Mouse (Mus musculus): ENCODE results near the gene Gnpat.
A peak's percentile ranks its signal among the peaks of the same experiment; 100 is the strongest.
"Not testable (repeated sequence)": the region's sequence is repeated elsewhere in the genome, so short reads cannot be mapped to it uniquely, and the experiment has no call there.

The Gnpat gene

DNA sequence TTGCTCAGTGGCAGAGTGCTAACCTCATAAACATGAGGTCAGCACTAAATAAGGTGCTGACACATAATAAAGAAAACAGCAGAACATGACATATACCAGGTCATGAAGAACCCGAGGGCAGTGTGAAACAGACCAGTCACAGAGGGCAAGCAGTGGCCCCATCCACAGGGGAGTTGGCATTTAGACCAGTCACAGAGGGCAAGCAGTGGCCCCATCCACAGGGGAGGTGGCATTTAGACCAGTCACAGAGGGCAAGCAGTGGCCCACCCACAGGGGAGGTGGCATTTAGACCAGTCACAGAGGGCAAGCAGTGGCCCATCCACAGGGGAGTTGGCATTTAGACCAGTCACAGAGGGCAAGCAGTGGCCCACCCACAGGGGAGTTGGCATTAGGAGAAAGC, 19.9 kb upstream of the Gnpat start:
- DNase-seq (ENCODE audit: low spot score), result not testable (repeated sequence)

DNA sequence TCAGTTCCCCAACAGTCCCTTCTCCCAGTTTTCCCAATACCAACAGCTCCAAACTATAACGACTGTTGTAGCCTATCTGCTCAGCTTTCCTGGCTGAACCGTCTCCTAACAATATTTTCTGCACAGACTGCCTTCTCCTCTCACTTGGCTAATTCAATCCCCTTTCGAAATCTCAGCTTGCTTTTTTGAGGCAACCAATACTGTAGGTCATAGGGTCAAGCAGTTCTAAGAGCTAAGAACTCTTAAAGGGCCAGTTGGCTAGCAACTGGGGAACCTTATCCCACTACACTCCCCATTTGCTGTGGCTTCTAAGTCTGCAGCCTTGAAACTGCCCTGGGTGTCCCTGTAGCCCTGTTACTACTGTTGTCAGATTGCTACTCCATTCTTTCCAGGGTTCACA, 17.7 kb upstream of the Gnpat start:
- DNase-seq (ENCODE audit: low spot score), result no peak

DNA sequence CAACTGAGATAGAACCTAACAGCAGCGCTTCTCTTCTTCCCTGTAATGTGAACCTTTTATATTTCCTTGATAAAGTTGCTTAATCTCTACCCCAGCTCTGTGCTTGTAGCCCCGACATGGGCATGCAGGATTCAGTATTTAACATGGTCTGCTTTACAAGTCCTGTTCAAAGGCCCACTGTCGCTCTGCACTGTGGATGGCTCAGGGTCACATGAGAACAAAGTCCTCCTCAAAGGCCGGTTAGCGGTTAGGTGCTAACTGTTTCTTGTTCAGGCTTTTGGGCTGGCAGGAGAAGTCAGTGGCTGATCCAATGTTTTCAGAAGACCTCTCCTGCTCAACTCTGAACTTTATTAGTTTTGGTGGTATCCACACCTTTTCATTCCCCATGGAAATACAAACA, 17.3 kb upstream of the Gnpat start:
- no peak for DNase-seq (ENCODE audit: low spot score)

DNA sequence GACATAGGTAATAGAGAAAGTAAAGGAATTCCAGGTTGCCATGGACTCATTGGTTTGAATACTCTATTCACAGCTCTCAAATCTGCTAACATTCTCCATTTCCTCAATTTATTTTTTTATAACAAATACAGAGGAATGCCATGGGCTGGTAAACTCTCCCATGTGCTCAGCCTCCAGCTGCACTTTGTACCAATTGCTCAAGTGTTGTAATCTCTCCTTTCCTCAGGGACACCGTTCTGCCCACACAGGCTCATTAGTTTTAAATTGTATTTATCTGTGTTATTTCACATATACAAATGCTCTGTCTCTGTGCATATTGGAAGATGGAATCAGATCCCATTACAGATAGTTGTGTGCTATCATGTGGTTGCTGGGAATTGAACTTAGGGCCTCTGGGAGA, 9.3 kb upstream of the Gnpat start:
- no peak for DNase-seq (ENCODE audit: low spot score)

DNA sequence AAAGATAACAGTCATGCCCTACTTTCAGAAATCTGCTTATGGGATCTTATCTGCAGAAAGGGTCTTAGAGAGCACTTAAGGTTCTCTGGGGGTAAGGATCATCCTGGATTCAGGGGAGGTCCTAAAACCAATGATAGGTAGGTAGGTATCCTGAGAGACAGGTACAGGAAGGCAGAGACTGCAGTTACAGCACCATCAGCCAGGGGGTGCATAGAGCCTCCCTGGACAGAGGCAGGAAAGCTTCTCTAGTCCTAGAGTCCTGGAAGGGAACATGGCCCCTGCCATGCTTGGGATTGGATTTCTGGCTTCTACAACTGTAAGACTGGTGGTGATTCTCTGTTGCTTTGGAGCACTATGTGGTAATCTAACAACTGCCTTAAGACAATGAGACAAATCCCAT, 3.4 kb upstream of the Gnpat start:
- peak; percentile 43 for DNase-seq (ENCODE audit: low spot score)

DNA sequence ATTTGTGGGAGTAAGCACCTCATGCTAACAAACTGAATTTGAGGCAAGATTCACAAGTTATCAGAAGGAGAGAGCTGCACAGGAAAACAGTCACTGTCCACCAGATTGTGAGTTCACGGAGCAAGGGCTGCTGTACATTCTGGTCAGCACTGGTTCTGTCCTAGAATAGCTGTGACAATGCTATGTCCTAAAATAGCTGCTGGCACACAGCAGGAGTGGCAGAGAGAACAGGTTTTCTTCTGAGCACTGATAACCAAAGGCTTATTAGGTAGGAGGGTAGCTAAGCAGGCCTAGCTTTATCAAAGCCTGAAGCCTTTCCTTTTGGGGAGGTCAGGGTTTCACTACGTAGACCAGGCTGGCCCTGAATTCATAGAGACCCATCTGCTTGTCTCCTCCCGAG, 2.6 kb upstream of the Gnpat start:
- no peak for DNase-seq (ENCODE audit: low spot score)

DNA sequence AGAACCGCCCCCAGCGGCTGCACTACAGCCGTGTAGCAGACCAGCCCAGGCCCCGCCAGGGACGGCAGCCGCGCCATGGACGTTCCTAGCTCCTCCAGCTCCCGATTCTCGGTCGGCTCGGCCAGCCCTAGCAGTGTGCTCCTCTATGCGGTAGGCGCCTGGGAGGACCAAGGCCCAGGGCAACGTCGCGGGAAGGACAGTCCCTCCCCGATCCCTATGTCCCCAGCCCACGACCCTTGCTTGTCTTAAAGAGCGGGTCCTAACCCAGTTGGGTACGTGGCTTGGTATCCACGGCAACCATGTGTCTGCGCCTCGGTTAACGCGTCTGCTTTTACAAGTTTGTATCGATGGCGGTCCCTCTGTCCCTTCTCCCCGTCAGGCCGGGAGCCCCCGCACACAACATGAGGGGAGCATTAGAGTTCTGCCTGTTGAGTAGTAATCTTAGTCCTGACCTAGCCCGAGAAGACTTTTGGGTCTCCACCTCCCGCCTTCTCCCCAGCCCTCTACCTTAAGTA, 387 bp downstream of the Gnpat start:
- peak; percentile 53 for DNase-seq (ENCODE audit: low spot score)

DNA sequence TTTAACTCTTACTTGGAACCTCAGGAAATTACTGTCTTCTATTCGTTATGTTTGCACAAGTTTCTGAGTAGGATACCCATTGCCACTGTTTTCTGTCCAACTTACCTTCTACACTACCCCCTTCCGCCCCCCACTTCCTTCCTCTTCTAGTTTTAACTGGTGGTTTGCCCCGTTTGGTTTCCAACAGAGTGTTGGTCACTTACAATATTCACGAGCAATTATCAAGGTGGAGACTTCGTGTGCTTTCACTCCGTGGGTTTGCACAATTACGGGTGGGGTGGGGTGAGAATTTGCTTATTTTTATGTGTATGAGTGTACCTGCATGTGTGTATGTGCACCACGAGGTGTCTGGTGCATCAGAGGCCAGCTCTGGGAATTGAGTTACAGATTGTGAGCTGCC, 896 bp downstream of the Gnpat start:
- peak; percentile 37 for DNase-seq (ENCODE audit: low spot score)

DNA sequence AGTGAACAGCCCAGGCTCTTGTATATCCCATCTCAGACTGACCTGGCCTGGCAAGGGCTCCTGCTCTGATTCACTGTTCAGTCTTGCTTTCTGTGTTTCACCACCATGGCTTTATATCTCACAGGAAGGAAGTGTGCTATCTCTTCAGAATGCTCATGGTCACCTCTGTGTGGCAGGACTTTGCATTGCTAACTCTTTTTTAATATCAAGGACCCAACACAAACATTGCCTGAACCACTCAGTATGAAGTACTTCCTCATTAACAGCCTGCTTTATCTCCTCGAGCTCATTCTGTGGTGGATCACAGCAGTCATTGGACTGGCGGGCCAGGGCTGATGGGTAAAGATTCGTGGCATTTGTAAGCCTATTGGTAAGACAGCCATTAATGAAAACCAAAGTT, 3.8 kb downstream of the Gnpat start:
- no peak for DNase-seq (ENCODE audit: low spot score)

DNA sequence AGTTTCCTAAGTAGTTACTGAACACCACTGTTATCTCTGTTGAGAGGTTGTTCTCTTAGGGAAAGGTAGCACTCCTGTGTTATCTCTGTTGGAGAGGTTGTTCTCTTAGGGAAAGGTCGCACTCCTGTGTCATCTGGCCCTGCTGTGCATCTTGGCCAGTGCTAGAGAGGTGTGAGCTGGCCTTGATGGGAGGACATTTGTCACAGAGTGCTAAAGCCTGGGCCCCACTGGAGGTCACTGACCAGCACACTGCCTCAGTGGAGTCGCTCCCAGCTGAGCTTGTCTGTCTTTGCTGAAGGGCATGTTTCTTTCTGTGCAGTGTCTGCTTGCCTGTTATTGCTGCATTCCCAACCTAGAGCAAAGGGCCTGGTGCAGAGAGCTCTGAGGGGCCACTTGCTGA, 4.3 kb downstream of the Gnpat start:
- DNase-seq (ENCODE audit: low spot score), result no peak

DNA sequence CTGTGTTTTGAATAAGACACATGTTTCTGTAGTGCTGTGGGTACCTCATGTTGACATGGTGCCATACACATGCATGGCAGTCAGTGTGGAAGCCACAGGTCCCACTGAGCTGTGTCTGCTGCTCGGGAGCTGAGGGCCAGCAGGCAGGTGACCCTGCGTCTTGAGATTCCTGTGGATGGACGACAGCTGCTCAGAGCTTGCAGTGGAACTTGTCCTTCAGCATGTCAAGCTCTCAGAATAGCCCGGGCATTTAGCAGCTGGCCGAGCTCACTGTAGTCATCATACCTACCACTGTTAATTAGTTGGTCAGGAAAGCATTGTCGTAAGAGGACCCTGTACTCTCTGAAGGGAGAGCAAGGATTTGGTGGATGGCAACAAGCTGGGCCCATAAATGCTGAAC, 6.9 kb downstream of the Gnpat start:
- DNase-seq (ENCODE audit: low spot score), result no peak

DNA sequence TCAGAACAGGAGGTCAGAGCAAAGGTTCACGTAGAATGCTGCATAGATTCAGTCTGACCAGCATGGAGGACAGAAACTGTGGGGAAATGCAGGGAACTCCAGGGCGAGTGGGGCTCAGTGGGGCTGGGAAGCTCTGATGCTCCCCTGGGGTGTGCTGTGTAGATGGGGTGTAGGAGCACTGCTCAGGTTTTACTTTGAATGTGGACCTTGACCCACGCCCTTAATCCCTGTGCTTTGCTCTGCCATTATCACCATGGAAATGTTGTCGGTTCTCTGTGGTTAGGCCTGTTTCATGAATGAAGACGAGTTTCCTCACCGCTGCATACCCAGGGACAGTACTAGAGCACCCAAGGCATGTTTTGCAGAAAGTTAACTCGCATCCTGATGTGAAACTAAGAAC, 8.6 kb downstream of the Gnpat start:
- DNase-seq (ENCODE audit: low spot score), result no peak

DNA sequence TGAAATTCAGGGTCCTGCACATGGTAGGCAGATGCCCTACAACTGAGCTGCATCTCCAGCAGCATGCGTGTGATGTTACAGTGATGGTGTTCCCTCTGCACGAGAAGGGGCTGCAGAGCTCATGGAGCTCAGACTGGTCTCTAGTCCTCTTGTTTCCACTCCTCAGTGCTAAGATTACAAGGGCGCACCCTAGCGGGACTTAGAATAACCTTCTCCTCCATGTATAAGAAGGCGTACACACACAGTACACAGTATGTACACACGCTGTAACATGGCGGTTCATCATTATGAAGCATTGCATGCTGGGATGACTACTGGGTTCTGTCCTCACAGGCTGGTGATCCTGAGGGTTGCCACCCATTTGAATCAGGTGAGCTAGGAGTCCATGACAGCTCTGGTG, 9.2 kb downstream of the Gnpat start:
- no peak for DNase-seq (ENCODE audit: low spot score)

DNA sequence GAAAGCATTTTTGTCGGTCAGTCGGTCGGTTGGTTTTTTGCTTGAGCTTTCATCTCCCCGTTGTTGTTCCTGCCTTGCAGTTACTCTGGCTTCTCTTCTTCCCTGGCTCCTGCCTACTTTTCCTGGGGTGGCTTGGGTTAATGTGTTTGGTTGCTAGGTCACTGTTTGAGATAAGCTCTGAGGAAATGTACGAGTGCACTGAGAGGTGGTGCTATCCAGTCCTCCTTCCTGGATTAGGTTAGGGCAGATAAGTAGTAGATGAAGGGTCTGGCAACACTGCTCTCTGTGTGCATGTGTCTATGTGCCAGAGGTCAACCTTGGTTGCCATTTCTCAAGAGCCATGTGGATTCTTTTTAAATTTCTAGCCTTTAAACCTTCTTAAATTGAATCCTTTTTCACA, 9.9 kb downstream of the Gnpat start:
- no peak for DNase-seq (ENCODE audit: low spot score)

DNA sequence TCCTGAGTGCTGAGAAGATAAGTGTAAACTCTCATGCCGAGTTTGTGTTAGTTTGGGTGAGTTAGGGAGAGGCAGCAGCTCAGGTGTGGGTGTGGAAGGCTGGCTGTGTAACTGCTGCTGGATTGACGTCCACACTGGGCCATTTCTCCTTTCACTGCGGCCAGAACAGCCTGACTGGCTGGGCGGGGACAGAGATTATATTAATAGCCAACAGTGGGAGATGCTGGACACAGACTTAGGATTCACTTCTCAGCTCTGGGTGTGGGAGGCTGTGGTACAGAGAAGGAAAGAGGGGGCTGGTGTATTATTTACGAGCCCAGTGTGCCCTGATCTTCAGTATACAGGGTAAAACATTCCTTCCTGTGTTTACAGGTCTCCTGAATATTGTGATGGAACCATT, 15.3 kb downstream of the Gnpat start:
- no peak for DNase-seq (ENCODE audit: low spot score)

DNA sequence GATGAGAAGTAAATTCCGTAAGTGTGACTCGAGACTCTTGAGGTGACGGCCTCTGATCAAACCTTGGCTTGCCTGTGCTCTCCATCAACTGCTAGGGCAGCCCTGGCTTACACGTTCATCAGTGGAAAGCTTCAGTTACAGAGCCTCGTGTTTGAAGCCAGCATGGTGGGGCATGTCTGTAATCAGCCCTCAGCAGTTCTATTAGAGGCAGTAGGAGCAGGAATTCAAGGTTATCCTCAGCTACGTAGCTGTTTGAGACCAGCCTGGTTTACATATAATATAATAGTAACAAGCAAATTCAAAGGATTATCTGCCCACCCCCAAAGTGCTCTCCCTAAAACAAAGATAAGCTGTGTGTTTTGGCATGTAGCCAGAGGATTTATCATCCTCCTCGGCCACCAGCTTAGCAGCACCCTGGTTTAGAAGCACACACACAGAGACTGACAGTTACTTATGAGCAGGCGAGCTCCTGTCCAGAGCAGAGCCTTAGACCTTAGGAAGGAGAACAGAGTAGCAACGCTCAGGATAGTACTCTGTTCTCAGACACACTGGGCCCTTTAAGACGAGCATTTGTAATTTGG, 16.2 kb downstream of the Gnpat start:
- DNase-seq (ENCODE audit: low spot score), result no peak

DNA sequence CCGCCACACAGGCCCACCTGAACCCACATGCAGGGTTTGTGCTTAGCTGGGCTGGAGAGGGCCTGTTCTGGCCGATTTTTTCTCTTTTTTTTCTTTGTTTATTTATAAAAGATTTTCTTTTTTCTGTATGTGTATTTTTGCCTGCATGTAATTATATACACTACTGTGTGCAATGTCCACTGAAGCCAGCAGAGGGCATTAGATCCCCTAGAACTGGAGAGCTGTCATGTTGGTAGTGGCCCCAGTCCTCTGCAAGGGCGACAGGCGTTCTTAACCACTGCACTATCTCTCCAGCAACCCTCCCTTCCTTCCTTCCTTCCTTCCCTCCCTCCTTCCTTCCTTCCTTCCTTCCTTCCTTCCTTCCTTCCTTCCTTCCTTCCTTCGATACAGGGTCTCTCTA, 25.6 kb downstream of the Gnpat start:
- DNase-seq (ENCODE audit: low spot score), result no peak

DNA sequence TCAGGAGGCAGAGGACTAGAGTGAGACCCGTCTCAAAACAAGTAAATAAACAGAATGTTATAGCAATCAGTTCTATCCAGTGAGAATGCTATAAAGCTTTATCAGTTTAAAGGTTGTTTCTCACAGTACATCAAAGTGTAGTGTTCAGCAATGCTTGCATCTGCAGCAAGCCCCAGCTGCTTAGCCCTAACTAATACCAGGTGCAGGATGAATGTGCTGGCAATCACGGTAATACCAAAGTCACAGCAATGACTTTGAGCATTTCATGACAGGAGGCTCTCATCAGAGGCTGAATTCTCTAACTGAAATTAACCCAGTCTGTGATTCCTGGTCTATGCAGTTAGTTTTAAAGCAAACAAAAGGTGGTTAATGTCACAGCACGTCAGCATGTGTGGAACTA, 29.8 kb downstream of the Gnpat start:
- no peak for DNase-seq (ENCODE audit: low spot score)

DNA sequence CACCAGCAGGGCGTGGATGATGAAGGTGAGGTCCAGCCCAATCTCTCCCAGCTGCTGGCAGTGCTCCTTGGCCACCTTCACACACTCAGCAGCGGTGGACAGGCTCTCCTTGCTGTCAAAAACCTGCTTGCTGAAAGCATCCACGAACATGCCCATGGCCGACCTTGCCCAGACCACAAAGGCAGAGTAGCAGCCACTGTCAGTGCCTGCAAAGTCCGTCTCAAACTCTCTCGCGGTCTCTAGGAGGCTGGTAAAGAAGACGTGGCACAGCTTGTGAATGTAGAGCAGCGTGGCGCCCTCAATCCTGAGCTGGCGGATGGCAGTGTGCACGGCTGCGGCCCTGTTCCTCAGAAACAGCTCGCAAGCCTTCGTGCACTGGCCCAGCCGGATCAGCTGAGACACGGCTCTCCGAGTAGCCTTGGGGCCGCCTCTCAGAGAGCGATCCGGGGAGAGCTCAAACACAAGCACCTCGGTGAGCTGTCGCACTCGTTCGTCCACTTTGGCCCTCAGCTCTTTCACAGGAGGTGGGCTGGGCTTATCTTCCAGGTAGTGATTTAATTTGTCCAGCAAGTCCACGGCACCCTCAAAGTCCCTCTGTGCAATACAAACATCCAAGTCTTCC, 33.3 kb downstream of the Gnpat start:
- DNase-seq (ENCODE audit: low spot score), result no peak

DNA sequence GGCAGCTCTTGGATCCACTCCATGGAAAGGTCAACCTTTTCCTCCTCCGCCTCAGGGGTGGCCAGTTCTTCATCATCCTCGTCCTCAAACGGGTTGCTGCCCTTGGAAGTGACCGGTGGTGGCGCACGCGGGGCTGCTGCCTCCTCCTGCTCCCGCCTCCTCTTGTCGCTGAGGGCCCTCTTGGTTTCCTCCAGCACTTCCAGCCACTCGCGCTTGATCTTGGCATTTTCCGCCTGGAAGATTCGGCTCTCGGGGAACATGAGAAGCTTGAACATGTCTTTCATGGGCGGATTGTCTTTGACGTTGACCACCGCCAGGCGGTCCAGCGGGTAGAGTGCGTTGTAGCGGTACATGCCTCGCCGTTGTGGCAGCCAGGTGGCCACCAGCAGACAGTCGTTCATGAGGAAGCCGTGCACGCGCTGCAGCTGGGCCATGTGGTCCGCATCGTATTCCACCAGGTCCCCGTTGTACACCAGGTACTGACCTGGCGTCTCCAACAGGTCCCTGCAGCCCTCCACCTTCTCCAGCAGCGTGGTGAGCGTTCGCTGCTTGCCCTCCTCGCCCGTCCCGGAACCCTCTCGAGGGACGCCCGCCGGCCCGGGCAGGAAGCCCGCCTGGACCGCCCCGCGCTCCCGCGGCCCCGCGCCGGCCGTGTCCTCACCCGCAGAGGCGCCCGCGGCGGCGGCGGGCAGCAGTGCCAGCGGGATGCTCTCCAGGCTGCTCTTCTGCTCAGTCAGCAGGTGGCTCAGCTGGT, 34.0 kb downstream of the Gnpat start:
- DNase-seq (ENCODE audit: low spot score), result peak; percentile 62

DNA sequence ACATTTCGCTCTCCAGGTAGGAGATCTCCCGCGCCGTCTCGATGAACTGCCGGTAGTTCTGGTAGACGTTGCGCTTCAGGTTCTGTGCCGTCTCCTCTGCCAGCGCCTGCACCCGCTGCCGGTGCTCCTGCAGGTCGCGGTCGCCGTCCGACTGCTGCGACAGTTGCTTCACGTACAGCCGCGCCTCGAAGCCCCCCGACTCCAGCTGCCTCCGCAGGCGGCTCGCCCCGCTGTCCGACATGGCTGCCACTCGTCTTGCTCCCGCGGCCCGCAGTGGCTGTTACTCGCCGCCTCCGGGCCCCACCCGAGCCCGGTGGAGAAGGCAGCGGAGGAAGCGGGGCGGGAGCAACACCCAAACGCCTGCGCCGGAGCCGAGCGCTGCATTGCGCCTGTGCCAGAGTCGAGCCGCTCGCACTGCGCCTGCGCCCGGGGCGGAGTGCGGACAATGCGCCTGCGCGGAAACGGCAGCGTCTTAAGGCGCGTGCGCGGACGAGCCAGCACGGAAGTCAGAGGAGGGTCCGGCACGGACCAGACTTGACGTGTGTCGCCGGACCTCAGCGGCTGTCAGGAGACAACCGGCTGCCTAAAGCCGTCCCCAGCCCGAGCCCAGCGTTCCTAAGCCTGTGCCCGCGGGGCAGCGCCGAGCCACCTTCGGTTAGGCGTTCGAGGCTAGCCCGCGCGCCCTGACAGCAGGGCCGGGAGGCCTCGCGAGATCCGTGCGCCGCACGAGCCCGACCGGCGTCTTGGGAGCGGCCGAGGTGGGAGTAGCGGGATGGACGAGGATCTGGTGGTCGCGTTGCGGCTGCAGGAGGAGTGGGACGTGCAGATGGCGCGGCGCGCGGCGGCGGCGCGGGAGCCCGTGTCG, 34.8 kb downstream of the Gnpat start, which contains the start of the genes Exoc8 and Sprtn:
Gene Exoc8 (minus strand): TSS at position 320 of the 865 bp plus-strand sequence.
Gene Sprtn (plus strand): TSS at position 501 of the 865 bp plus-strand sequence.
- DNase-seq (ENCODE audit: low spot score), result peak; percentile 94

DNA sequence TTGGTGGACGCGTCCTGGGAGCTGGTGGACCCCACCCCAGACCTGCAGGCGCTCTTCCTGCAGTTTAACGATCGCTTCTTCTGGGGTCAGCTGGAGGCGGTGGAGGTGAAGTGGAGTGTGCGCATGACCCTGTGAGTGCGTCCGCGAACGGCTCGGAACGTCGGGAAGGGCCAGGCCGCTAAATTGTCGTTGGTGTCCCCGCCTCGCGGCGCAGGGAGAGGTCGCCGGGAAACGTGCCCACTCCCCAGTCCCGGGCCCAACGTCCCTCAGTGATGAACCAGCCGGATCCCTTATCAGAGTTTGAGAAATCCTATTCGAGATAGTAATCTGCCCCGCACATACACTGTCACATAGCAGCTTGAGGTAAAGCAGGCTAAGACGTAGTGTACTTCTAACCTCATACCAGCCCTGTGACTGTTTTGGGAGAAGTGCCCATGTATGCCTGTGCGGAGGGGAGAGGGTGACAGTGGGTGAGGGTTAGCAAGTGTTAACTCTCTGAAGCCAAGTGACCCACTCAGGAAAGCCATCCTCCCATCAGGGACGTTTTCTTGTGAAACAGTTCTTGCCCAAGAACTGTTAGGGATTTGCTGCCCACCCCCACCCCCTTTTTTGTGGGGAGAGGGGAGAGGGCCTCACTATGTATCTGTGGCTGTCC, 35.5 kb downstream of the Gnpat start:
- DNase-seq (ENCODE audit: low spot score), result peak; percentile 23

Measured in c-Kit-positive CD71-positive TER-119-positive erythroid progenitor cells, embryonic 14.5 days (primary cell).